Mouse (Mus musculus) lung, adult 2 months (tissue): Measurements from ENCODE around the gene Rab11fip4.

Source experiments
- CTCF ChIP-seq: fragments of 200-500 bp; IDR thresholded peaks from 2 replicates; pipeline ENCODE4 v1.5.1; 2011; ENCODE audit warnings: mild to moderate bottlenecking, low read length, control low read depth; ENCODE audit not compliant: insufficient read depth
- POLR2A ChIP-seq: fragments of 200-500 bp; IDR thresholded peaks from 2 replicates; pipeline ENCODE4 v1.6.1; 2011; ENCODE audit warnings: low read depth, mild to moderate bottlenecking, control low read depth, low read length, borderline replicate concordance; ENCODE audit errors: extremely low read depth

- TF ChIP-seq CTCF (no peak), POLR2A (no peak)
These were observed 105.6 kb downstream of the Rab11fip4 start for GRCm38 (mm10) chr11:79696390-79697307.
